Mouse (Mus musculus) spleen, adult 10 weeks (tissue): ENCODE measurements around the gene Mapkap1. TPM values are rescaled to one million over a fixed set of nuclear protein-coding genes. Genes with fewer than 3 reads are reported as not detected.

Source experiments
- polyA plus RNA-seq: library from polyadenylated mRNA; stranded (reverse); fragments of 350-450 nt; fragmentation: Illumina TruSeq; extraction: RNeasy Lipid Tissue Mini Kit (QIAGEN cat#74804); gene quantifications from one replicate; pipeline ENCODE4 v1.2.3, GENCODE M21; 2015; ENCODE audit warnings: low replicate concordance; ENCODE audit not compliant: insufficient read depth

The Mapkap1 gene
- polyA plus RNA-seq = 57.3 TPM

DNA sequence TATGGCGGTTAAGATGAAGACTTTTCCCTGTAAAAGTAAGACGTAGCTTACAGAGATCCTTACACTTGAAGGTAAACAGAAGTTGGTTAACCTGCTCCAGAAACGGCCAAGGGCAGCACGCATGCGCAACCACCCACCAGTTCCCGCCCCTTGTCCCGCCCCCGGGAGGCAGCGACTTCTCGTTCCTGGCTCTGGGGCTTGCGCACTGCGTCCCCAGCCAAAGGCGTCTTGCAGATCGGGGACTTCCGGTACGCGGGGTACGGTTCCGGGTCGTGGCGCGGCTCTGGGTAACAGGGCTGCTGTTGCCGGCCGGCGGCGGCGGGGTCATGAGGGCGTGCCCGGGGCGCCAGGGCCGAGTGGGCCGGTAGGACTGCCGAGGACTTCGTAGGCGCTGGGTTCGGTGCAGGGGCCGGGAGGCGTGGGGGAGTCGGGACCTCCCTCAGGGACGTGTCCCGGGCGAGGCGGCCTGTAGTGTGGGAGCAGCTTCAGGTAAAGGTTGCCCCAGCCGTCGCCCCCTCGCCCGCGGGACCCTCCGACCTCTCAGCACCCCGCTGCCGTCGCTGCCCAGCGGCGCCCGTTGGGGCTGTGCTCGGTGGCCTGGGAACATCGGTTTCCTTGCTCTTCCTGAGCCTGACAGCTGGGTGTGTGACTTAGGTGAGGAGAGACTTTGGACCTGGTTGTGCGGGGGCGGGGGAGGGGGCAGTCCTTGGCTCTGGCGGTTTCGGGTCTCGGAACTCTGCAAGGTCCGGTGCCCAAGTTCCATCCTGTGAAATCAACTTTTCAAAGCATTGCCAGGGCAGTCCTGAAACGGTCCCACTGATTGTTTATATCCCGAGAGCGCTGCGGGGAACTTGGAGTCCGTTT, at the start of gene Mapkap1:
TSS of gene Mapkap1 (plus strand) at position 171 of the 864 bp plus-strand sequence.

DNA sequence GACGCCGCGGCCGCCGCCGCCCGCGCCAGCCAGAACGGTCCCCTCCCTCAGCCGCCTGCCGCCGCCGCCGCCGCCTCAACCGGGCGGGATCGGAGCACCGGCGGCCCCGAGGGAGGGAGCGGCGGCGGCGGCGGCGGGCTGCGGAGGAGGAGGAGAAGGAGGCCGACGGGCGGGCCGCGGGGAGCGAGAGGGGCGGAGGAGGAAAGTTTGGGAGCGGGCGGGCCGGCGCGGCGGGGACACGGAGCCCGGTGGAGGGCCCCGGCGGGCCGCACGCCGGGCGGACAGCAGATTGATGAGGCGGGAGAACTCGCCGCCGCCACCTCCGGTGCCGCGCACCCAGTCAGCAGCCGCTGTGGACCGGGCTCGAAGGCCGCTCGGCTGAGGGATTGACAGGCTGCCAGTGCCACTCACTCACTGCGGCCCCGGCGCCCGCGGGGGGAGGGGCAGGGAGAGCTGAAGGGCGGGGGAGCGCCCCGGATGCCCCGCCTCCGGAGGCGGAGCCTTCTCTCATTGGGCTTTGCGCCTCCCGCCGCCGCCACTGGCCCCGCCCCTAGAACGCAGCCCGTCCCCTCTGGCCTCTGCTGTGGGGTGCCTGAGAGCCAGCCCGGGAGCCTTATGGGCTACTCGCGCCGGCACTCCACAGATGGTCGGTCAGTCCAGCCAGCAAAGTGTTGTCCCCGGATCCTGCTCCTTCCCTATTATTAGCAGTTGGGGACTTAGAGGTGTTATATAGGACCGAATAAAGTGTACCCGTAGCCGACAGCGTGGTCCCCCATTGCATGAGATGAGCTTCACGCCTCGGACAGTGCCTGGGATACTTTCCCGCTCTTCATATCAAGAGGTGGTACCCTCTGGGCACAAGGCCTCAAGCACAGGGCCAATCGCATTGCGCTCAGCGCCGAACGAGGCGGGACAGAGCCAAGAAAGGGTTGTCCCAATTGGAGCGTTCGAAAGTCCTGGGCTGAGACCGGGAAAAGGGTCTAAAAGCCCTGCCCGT, 34.0 kb upstream of the Mapkap1 start, which contains the start of gene Pbx3:
TSS of gene Pbx3 (minus strand) at position 838 of the 997 bp plus-strand sequence.

Other genes with a start within 250 kb of the Mapkap1 start
- gene Pbx3, start 33.6 kb upstream of the Mapkap1 start, polyA plus RNA-seq = 13.0 TPM